Mouse (Mus musculus) G1E-ER4 (cell line): ENCODE results near the gene Tinf2. TPM values are rescaled to one million over a fixed set of nuclear protein-coding genes. Genes with fewer than 3 reads are reported as not detected.

Experiments used
- GATA1 ChIP-seq: IDR thresholded peaks from one replicate; pipeline ENCODE4 v1.8.0; 2012; ENCODE audit warnings: low read length, inconsistent platforms
- polyA plus RNA-seq: library from polyadenylated mRNA; stranded (reverse); fragments of >175 nt; gene quantifications from 2 replicates; pipeline ENCODE4 v1.2.3, GENCODE M21; 2012

The Tinf2 gene
- 44.5 and 52.2 TPM in 2 replicates for polyA plus RNA-seq

DNA sequence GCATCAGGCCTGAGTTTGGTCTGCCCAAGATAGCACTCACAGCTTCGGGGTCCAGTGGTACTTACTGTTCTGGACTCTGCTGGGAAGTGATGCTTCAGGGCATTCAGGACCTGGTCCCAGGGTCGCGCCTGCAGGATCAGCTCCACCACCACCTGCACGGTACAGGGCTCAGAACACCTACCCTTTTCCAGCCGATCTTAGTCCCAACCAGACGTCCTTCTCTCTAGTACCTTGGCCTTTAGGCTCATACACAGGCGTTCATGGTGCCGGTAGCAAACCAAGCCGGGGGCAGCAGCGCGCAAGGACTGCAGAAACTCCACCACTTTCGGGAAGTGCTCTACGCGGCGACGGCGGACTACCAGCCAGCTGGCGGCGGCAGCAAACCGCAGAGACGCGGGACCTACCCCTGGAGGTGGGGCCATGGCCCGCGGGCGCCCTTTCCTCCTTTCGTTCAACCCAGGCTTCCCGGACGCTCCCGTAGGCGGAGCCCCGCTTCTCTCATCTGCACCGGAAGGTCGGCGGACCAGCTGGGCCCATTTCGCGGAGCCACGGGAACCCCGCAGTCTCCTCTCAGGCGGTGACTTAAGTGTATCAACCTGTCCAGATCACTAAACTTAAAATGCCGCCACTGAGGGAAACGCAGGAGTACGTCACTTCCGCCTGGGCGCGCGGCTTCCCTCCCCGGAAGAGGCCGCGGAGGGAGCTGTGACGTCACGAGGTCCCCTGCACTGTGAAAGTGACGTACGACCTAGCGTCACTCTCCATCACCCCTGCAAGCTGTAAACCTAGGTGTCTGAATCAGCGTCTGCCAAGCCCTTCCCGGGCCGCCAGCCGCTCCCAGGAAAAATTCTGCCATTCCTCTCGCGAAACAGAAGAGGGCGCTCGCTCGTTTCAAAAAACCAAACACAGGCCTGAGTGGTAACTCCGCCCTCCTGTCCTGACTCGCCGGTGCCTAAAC, at the start of gene Tinf2:
Tinf2 (minus strand) TSS at position 661 of the 958 bp plus-strand sequence.
- no peak for TF ChIP-seq GATA1

DNA sequence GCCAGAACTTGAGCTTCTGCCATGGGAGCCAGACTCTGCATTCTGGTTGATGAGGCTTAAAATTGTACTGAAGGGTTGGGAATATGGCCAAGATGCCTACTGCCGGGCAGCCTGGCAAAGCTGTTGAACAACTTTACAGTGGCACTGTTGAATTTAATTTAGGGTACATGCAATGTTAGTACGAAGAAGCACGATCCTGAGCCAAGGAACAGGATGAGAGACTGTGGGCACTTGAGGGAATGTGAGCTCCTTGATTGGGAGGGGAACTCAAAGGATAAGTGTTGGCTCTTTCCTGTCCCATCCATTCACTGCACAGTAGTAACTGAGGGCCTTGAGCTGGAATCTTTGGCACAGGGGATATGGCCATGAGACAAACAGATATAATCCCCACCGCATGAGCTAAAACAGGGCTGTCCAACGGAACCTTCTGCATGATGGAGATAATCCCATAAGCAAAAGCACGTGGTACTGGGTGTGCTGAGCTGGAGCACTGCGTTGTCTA, 49.0 kb upstream of the Tinf2 start:
- TF ChIP-seq GATA1 = no peak

DNA sequence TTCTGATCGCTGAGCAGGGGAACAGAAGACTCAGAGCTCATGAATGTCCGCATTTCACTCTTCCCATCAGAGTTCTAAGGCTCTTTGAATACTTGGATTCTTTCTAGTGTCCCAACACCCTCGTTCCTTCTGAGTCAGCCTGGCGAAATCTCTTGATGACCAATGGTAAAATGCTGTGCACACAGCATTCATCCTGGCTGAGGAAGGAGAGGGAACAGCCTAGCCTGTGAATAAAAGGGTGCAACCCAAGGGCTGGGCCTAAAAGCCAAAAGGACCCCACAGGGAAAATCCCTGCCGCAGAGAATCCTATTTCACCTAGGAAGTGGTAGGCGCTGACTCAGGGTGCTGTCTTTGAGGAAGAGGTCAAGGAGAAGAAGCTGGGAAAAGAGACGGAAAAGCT, 48.5 kb upstream of the Tinf2 start:
- no peak for TF ChIP-seq GATA1

DNA sequence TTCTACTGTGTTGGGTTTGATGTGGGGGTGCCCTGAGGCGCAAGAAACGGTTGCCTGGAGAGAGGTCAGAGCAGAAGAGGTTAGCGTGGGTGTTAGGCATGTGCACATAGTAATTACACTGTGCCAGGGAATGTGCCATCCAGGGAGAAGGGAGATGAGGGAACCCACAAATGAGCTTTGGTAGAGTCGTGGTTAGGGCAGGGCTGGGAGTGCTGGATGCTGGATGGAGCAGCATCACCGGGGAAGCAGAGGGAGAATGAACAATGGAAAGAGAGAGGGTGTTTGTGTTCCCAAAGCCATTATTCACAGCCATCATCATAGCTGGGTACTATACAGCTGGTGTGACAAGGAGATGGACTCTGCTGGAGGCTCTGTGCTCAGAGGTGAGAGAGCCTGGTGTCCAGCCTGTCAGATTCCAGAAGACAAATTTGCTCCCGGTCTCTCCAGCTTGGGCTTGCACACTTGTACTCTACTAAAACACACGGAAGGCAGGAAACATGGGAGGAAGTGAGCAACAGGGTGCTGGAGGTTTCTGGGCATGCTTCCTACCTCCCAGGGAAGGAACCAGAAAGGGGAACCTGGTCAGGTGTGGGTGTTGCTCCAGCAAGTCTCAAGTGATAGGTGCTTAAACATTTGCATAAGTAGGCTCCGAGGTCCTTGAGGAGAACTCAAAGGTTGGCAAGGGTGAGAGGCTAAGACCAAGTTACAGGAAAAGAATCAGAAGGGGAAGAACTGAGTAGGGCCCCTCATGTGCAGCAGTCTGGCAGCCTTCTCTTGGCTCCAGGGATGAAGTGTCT, 46.5 kb upstream of the Tinf2 start:
- no peak for TF ChIP-seq GATA1

DNA sequence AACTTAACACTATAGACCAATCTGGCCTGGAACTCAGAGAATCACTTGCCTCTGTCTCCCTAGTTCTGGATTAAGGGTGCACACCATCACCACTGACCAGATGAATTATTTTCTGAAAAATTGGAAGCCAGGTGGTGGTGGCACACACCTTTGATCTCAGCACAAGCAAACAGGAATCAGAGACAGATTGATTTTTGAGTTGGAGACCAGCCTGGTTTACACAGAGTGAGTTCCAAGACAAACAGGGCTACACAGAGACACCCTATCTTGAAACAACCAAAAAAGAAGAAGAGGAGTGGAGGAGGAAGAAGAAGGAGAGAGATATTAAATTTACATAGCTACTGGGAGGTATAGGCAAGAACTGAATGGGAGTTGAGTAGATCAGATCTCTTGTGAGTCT, 44.6 kb upstream of the Tinf2 start:
- no peak for TF ChIP-seq GATA1

DNA sequence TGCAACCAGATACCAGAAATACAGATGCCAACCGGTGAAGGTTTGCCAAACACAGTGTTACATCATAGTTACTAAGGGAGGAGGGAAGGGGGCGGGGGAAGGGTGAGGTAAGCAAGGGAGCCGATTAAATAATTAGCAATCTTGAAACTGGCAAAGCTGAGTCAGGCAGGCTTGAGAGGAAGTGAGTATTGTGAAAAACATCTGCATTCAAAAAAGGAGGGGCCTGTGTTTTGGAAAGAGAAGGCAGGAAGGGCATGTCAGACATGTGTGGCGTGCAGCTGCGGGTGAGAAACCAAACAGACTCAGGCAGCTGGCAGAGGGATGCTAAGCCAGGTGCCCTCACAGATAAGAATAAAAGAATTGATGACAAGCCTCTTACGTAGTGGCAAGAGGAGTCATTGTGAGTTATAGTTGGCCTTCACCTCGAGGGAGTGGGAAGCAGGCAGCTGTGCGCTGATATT, 42.8 kb upstream of the Tinf2 start:
- TF ChIP-seq GATA1 = no peak

DNA sequence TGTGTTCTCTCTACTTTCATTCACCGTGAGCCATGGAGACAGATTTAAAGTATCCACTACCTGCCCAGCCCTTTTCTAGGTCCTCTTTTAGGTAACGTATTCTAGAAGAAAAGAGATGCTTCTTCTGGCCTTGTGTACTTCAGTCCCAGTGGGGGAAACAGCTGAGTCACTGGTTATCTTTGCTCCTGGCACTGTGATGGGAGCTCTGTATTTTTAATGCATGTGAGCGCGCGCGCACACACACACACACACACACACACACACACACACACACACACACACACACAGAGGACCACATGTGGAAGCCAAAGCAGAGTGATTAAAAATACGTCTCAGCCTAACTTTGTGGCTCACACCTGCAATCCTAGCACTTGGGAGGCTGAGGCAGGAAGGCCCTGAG, 41.8 kb upstream of the Tinf2 start:
- TF ChIP-seq GATA1 = no peak

DNA sequence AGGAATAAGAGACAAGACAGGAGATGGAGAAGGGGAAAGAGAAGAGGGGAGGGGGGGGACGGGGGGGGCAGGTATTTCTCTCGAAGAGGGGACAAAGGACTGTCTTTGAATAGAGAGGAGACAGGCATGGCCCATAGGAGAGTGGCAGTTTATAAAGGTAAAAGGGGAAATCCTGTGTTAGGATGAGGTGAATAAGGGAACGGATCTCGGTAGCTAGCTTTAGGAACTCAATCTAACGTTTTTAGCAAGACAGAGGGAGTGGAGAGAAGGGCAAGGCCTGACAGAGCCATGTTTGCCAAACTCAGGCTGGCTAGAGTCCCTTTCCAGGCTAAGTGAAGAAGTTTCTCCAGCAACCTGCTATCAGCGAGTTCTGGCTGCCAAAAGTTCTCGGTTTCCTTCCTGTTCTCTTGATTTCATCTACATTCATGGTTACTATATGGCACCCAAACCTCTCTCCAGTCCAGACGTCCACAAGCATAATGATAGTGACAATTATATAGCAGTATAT, 40.9 kb upstream of the Tinf2 start:
- no peak for TF ChIP-seq GATA1

DNA sequence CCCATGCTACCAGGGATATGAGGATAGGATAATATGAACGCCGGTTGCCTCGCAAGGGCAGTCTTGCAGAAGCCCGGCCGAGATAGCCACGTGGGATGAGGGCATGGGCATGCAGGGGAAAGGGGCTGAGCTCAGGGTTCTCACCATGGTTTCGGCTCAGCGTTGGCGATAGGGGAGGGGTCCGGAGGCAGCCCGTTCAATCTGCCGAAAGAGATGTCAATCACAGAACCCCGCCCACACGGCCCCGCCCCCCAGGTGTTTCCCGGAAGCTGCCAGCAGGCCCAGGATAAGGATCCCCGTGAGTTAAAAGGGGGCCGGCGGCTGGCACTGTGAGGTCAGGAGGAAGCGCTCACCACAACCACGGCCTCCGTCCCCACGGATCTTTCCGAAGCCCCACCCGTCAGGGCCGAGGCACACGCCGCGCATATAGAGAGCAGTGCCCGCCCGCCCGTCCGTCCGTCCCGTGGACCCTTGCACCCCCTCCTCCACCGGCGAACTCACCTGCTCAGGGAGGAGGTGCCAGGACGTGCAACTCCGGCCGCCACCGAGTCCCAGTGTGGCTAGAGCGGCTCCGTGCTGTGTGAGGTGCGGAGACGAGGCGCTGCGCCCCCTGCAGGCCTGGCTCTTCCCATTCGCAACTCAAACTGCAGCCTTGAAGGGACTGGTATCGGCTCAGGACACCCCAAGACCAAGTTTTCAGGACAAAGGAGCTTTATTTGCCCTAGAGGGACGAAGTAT, 40.2 kb upstream of the Tinf2 start, which contains the start of gene Rabggta:
Rabggta (minus strand) TSS at position 564 of the 738 bp plus-strand sequence.
- no peak for TF ChIP-seq GATA1

DNA sequence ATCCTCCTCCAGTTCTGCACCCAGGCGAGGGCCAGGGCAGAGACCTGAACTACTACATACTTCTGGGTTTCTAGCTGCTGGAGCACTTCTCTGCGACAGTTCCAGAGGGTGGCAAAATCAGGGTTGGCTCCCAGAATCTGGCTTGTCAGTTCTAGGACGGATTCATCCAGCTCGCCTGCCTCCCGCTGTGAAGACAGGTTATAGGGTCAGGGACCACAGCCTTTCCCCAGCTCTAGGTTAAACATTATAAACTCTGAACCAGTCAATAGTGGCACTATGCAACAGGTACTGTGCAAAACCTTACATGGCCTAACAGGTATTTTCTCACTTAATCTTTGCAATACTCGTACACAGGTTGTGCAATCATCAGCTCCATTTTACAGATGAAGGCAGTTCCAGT, 39.5 kb upstream of the Tinf2 start:
- TF ChIP-seq GATA1 = no peak

DNA sequence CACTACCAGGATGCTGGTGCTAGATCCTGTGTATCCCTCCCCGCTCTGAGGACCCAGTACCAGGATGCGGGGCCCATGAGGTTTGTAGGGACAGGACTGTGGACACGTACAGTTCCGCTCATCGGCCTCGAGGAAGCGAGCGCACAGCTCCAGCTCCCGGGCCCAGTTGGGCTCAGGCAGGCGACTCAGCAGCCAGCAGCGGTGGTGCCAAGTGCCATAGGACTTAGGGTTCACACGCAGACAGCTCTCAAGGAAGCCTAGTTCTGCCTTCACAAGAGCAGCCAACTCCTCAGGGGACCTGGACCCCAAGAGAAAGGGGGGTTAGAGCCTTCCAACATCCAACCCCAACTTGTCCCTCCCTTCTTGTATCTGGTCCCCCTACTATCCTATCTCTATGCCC, 39.0 kb upstream of the Tinf2 start:
- no peak for TF ChIP-seq GATA1

DNA sequence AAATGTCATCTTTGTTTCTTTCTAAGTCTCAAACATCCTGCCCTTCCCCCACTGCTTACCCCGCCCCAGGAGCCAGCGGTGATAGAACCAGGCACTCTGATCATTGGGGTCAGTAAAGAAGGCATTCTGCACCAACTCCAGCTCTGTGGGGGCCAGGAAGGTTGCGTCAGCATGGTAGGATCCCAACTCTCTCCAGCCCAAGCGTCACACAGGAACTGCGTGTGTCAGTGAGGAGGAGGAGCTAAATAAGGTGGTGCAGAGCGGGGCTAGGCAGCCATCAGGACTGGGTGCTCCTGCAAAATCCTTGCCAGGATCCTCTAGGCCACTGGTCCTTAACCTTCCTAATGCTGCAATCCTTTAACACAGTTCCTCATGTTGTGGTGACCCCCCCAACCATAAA, 38.1 kb upstream of the Tinf2 start:
- no peak for TF ChIP-seq GATA1

DNA sequence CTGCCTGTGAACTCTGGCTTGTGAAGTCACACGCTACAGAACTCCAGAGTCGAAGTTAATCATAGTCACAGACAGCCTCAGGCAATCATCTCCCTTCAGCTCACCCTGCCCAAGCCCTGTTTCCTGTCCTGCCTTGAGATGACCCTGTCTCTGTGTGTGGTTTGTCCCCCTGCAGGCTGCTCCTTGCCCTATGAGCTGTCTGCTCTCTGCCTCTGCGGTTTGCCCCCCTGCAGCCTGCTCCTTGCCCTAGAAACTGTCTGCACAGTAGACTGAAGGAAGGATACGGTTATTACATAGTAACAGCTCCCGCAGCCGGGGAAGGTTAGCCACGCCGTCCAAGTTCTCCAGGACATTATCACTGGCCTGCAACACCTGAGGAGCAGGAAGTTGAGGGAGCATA, 35.3 kb upstream of the Tinf2 start:
- no peak for TF ChIP-seq GATA1

DNA sequence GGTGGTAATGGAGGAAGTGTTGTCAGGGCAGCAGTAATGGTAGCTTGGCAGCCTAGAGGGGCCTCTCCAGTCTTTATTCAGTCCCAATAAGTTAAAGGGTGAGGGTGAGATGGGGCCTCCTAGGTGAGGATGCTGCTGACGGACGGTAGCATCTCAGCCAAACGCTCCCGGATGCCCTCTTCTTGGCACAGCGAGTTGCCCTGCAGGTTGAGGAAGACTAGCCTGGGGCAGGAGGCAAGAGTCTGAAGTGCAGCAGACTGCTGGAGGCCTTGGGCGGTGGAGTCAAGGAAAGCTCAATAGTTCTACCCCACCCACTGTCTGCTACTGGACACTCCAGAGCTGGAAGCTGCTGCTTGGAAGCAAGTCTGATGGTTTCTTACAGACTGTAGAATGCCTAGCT, 34.7 kb upstream of the Tinf2 start:
- no peak for TF ChIP-seq GATA1

DNA sequence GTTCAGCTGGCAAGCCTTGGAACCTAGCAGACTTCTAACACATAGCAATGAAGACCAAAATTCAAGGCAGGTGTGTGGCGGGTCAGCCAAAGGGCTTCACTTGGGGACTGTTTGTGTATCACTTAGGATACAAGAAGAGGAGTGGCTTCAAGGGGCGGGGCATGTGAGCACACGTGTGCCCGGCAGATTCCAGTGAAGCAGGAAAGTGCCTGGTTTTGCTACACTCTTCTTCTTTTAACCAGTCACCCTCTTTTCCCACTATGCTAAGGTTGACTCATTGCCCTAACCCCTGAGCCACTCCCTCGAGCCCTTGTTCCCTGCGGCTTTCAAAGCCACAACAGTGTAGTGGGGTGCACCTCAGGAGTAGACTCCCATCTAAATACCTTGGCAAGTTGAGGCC, 33.3 kb upstream of the Tinf2 start:
- no peak for TF ChIP-seq GATA1
